Mouse (Mus musculus) lung, embryonic 14.5 days (tissue): ENCODE data around the gene Ccser1. TPM values are rescaled to one million over a fixed set of nuclear protein-coding genes. Genes with fewer than 3 reads are reported as not detected.

Experiments
- ATAC-seq: fragments of 200-750 bp; cut with Nextera tagmentation; 2 replicates; pipeline ENCODE4 v1.8.0; 2017; ENCODE audit warnings: mild to moderate bottlenecking, moderate TSS enrichment, moderate library complexity; ENCODE audit not compliant: insufficient read depth
- DNase-seq: peaks from one replicate; pipeline ENCODE4 v3.0.0-alpha.2; 2015
- H3K27ac ChIP-seq: fragments of 300-500 bp; sonication (generic); 2 replicates; pipeline ENCODE4 v1.5.1; 2014; ENCODE audit warnings: low read depth, mild to moderate bottlenecking, moderate library complexity
- H3K27me3 ChIP-seq: fragments of 300-500 bp; sonication (generic); 2 replicates; pipeline ENCODE4 v1.6.1; 2014; ENCODE audit warnings: low read length, control low read depth; ENCODE audit not compliant: insufficient read depth
- H3K36me3 ChIP-seq: fragments of 300-500 bp; sonication (generic); 2 replicates; pipeline ENCODE4 v1.6.1; 2014; ENCODE audit warnings: control low read depth; ENCODE audit not compliant: insufficient read depth
- H3K4me1 ChIP-seq: fragments of 300-500 bp; sonication (generic); 2 replicates; pipeline ENCODE4 v1.6.1; 2014; ENCODE audit warnings: antibody characterized with exemption, control low read depth; ENCODE audit not compliant: insufficient read depth
- H3K4me2 ChIP-seq: fragments of 300-500 bp; sonication (generic); 2 replicates; pipeline ENCODE4 v1.6.1; 2014; ENCODE audit warnings: mild to moderate bottlenecking
- H3K4me3 ChIP-seq: fragments of 300-500 bp; sonication (generic); 2 replicates; pipeline ENCODE4 v1.5.1; 2014; ENCODE audit warnings: low read depth, low read length
- H3K9ac ChIP-seq: fragments of 300-500 bp; sonication (generic); 2 replicates; pipeline ENCODE4 v1.6.1; 2014
- H3K9me3 ChIP-seq: fragments of 300-500 bp; sonication (generic); 2 replicates; pipeline ENCODE4 v1.6.1; 2016; ENCODE audit warnings: low read depth, low read length, control low read depth
- CTCF ChIP-seq: IDR thresholded peaks from 2 replicates; pipeline ENCODE4 v1.5.1; 2016; ENCODE audit warnings: antibody characterized with exemption, low read depth
- WGBS: fragments of 180-500 bp; shearing (Covaris S2); extraction: QIAGEN DNeasy Blood & Tissue Kit; methylation state at CpG from one replicate; pipeline ENCODE4 v1.1.7; 2014; 5-methylcytosine and 5-hydroxymethylcytosine counted together
- polyA plus RNA-seq: library from polyadenylated mRNA; unstranded; fragments of >200 nt; fragmentation: Nextera tagmentation; extraction: Ambion mirVana; gene quantifications from 2 replicates; pipeline ENCODE4 v1.2.1, GENCODE M21; 2014

Ccser1 gene
- polyA plus RNA-seq, 1 experiment from 2014 or later: 8.9 TPM

- Histone ChIP-seq H3K9ac (no peak overlapping the region), H3K4me2 (no peak overlapping the region), H3K9me3 (no peaks in the 10 kb centered on the region), H3K27ac (no peak overlapping the region), H3K4me3 (no peak overlapping the region), H3K27me3 (no peaks in the 10 kb centered on the region), H3K4me1 (no peaks in the 10 kb centered on the region), H3K36me3 (no peaks in the 10 kb centered on the region)
- 86% methylated on average over 1 of the region's 1 CpGs for WGBS
- ATAC-seq: no peak
- TF ChIP-seq CTCF: no peak
- DNase-seq: no peak
Observed at GRCm38 (mm10) chr6:61876302-61876701, 696.2 kb downstream of the Ccser1 start.

- DNase-seq (no peak), ATAC-seq (no peak)
- Histone ChIP-seq H3K36me3 (no peaks in the 10 kb centered on the region), H3K9ac (no peak overlapping the region), H3K4me1 (no peaks in the 10 kb centered on the region), H3K27ac (no peak overlapping the region), H3K4me2 (no peak overlapping the region), H3K9me3 (no peaks in the 10 kb centered on the region), H3K4me3 (no peak overlapping the region), H3K27me3 (no peaks in the 10 kb centered on the region)
- 60% methylated on average over 4 of the region's 4 CpGs for WGBS
- no peak for TF ChIP-seq CTCF
Observed at GRCm38 (mm10) chr6:61898238-61898637, 718.1 kb downstream of the Ccser1 start.

GRCm38 (mm10) chr6:61902715-61903114, 722.6 kb downstream of the Ccser1 start:
- Histone ChIP-seq H3K4me2 (no peak overlapping the region), H3K27me3 (no peaks in the 10 kb centered on the region), H3K9me3 (no peaks in the 10 kb centered on the region), H3K9ac (no peak overlapping the region), H3K36me3 (no peaks in the 10 kb centered on the region), H3K4me1 (no peaks in the 10 kb centered on the region), H3K27ac (no peak overlapping the region), H3K4me3 (no peak overlapping the region)
- WGBS: 17% methylated on average over 1 of the region's 1 CpGs
- peak; percentile 13 for DNase-seq
- no peak for ATAC-seq
- peak; percentile 47 for TF ChIP-seq CTCF

- DNase-seq (no peak), ATAC-seq (no peak)
- no peak overlapping the region for H3K9ac ChIP-seq
- WGBS: 90% methylated on average over 3 of the region's 3 CpGs
- H3K4me1 ChIP-seq: no peaks in the 10 kb centered on the region
- H3K36me3 ChIP-seq: no peaks in the 10 kb centered on the region
- no peak for TF ChIP-seq CTCF
- no peak overlapping the region for H3K4me3 ChIP-seq
- no peaks in the 10 kb centered on the region for H3K27me3 ChIP-seq
- no peak overlapping the region for H3K4me2 ChIP-seq
- H3K9me3 ChIP-seq: no peaks in the 10 kb centered on the region
- H3K27ac ChIP-seq: no peak overlapping the region
Observed at GRCm38 (mm10) chr6:61912896-61913295, 732.8 kb downstream of the Ccser1 start.

- H3K4me3 ChIP-seq: no peak overlapping the region
- H3K9me3 ChIP-seq: no peaks in the 10 kb centered on the region
- DNase-seq: peak; percentile 92
- TF ChIP-seq CTCF: no peak
- no peak overlapping the region for H3K27ac ChIP-seq
- H3K27me3 ChIP-seq: no peaks in the 10 kb centered on the region
- H3K4me2 ChIP-seq: no peak overlapping the region
- H3K4me1 ChIP-seq: no peaks in the 10 kb centered on the region
- H3K36me3 ChIP-seq: no peaks in the 10 kb centered on the region
- H3K9ac ChIP-seq: no peak overlapping the region
- peak; percentile 98 for ATAC-seq
- WGBS: 32% methylated on average over 1 of the region's 1 CpGs
Observed at GRCm38 (mm10) chr6:61931622-61932021, 751.5 kb downstream of the Ccser1 start.

- H3K4me2 ChIP-seq: no peak overlapping the region
- WGBS: 84% methylated on average over 1 of the region's 1 CpGs
- no peak overlapping the region for H3K9ac ChIP-seq
- no peaks in the 10 kb centered on the region for H3K27me3 ChIP-seq
- H3K27ac ChIP-seq: no peak overlapping the region
- no peak overlapping the region for H3K4me3 ChIP-seq
- no peaks in the 10 kb centered on the region for H3K36me3 ChIP-seq
- no peak for TF ChIP-seq CTCF
- H3K4me1 ChIP-seq: no peaks in the 10 kb centered on the region
- DNase-seq: no peak
- ATAC-seq: no peak
- no peaks in the 10 kb centered on the region for H3K9me3 ChIP-seq
Observed at GRCm38 (mm10) chr6:61936656-61937055, 756.5 kb downstream of the Ccser1 start.

- WGBS: 73% methylated on average over 1 of the region's 1 CpGs
- Histone ChIP-seq H3K9ac (no peak overlapping the region), H3K27ac (no peak overlapping the region), H3K4me3 (no peak overlapping the region), H3K4me2 (no peak overlapping the region), H3K36me3 (no peaks in the 10 kb centered on the region), H3K9me3 (no peaks in the 10 kb centered on the region), H3K27me3 (no peaks in the 10 kb centered on the region), H3K4me1 (no peaks in the 10 kb centered on the region)
- no peak for TF ChIP-seq CTCF
- ATAC-seq (no peak), DNase-seq (no peak)
Observed at GRCm38 (mm10) chr6:61939236-61939635, 759.1 kb downstream of the Ccser1 start.

- Histone ChIP-seq H3K4me3 (no peak overlapping the region), H3K9me3 (no peaks in the 10 kb centered on the region), H3K4me1 (no peaks in the 10 kb centered on the region), H3K36me3 (no peaks in the 10 kb centered on the region), H3K4me2 (no peak overlapping the region), H3K27me3 (no peaks in the 10 kb centered on the region), H3K27ac (no peak overlapping the region), H3K9ac (no peak overlapping the region)
- DNase-seq (no peak), ATAC-seq (no peak)
- TF ChIP-seq CTCF: no peak
- 75% methylated on average over 2 of the region's 2 CpGs for WGBS
Observed at GRCm38 (mm10) chr6:61953703-61954102, 773.6 kb downstream of the Ccser1 start.
